24 mouse cellular contexts compared by ENCODE assay signal in the genomic region with DNA sequence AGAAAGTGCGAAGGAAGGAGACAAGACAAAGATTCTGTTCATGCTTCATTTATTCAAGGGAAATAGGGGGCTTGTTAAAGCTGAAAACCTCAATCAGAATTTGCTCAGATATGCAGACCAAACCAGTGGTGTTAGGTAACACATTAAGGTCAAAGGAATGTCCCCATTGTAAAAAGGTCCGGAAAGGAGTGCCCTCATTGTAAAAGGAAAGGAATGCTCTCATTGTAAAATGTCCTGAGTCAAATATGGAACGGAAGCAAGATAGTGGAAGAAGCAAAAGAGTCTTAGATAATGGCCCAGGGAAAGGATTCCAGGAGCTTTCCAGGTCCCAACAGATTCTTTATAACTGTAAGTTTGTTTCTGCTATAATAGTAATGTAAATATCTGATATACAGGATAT.
A peak's percentile ranks its signal among the peaks of the same experiment; 100 is the strongest.
DNase-seq lines count a peak whose midpoint lies in the region; ATAC-seq and TF ChIP-seq lines count a peak whose summit lies in the region.
"Had no signal": no experiment of that assay in that cellular context is flagged by ENCODE, and none has a peak within 500 bp of the region (broad histone marks: within the 10 kb centered on the region; RNA-seq: fewer than 3 reads in every experiment).

No protein-coding gene starts in this region.

- ATAC-seq in kidney, embryonic 14.5 days (ENCODE audit: low FRiP score, low TSS enrichment), result no peak
- ATAC-seq: CD4-positive, CD25-positive, alpha-beta regulatory T cell, adult 4 months; forebrain, embryonic 13.5 days; midbrain, embryonic 15.5 days had no signal

- no peaks in the 10 kb centered on the region for H3K27me3 ChIP-seq in kidney, adult 2 months (replicated peaks; ENCODE audit: control insufficient read depth, insufficient read depth, low read length)
- H3K27me3 ChIP-seq in kidney, embryonic 14.5 days (ENCODE audit: control insufficient read depth, insufficient read depth, low read length), result no peaks in the 10 kb centered on the region
- H3K27me3 ChIP-seq: embryonic facial prominence, embryonic 13.5 days; forebrain, embryonic 13.5 days; hindbrain, embryonic 13.5 days; limb, embryonic 15.5 days; midbrain, embryonic 15.5 days; neural tube, embryonic 13.5 days had no signal

- no peak overlapping the region for H3K4me3 ChIP-seq in kidney, adult 2 months (ENCODE audit: insufficient read depth, low read depth, low read length)
- H3K4me3 ChIP-seq in kidney, embryonic 14.5 days (ENCODE audit: low read length), result no peak overlapping the region
- H3K4me3 ChIP-seq: embryonic facial prominence, embryonic 13.5 days; forebrain, embryonic 13.5 days; hindbrain, embryonic 13.5 days; limb, embryonic 15.5 days; midbrain, embryonic 15.5 days; neural tube, embryonic 13.5 days had no signal

- TF ChIP-seq CTCF in kidney, adult 2 months (conservative IDR thresholded peaks at IDR 0.05; ENCODE audit: insufficient read depth, insufficient read length, low read depth, low read length), result no peak

- no peak for TF ChIP-seq POLR2A in kidney, adult 2 months (IDR thresholded peaks at IDR 0.05; ENCODE audit: low read depth, low read length)

- no peaks in the 10 kb centered on the region for H3K36me3 ChIP-seq in kidney, adult 2 months (ENCODE audit: control insufficient read depth, insufficient read depth, low read length)
- no peaks in the 10 kb centered on the region for H3K36me3 ChIP-seq in kidney, embryonic 14.5 days (ENCODE audit: control insufficient read depth, insufficient read depth, low read length)
- H3K36me3 ChIP-seq: embryonic facial prominence, embryonic 13.5 days; hindbrain, embryonic 13.5 days; limb, embryonic 15.5 days; midbrain, embryonic 15.5 days; neural tube, embryonic 13.5 days had no signal

- intact Hi-C loops in heart, postnatal 14 days (cut with DNase I), result no loop called here

- 0 out of 2 replicates have a peak overlapping the region, but pooled peaks have one; percentile 23 for H3K27ac ChIP-seq in kidney, adult 2 months (ENCODE audit: insufficient read depth, low read depth, low read length)
- H3K27ac ChIP-seq in kidney, embryonic 14.5 days (ENCODE audit: low read depth, low read length), result no peak overlapping the region
- H3K27ac ChIP-seq: embryonic facial prominence, embryonic 13.5 days; forebrain, embryonic 13.5 days; hindbrain, embryonic 13.5 days; limb, embryonic 15.5 days; liver, embryonic 14.5 days; midbrain, embryonic 15.5 days; neural tube, embryonic 13.5 days had no signal

- DNase-seq in heart, adult 11 months, result peak; percentile 91
- DNase-seq in heart, postnatal 14 days, result no peak
- DNase-seq in kidney, adult 2 months, result peak; percentile 19
- DNase-seq in lung, postnatal 25 days (ENCODE audit: low spot score), result peak; percentile 37
- DNase-seq in lung, postnatal 14 days, result no peak
- no peak for DNase-seq in adrenal gland, adult 2 months
- no peak for DNase-seq in embryo, embryonic 10 days (ENCODE audit: low spot score)
- DNase-seq: adrenal gland, adult 8-10 months; cerebellum, adult 18-20 months; cerebellum, postnatal 25 days; embryo, embryonic 11 days; kidney, postnatal 36 days; layer of hippocampus, adult 9-11 months; right cerebral cortex, postnatal 25 days; spleen, adult 18-20 months had no signal

- WGBS in kidney, adult 2 months, result 28% methylated on average over 3 of the region's 3 CpGs
- 46% methylated on average over 3 of the region's 3 CpGs for WGBS in kidney, embryonic 14.5 days

- no peak overlapping the region for H3K4me2 ChIP-seq in kidney, embryonic 14.5 days (replicated peaks; ENCODE audit: low read depth, low read length)
- H3K4me2 ChIP-seq: embryonic facial prominence, embryonic 13.5 days; forebrain, embryonic 13.5 days; hindbrain, embryonic 13.5 days; limb, embryonic 15.5 days; midbrain, embryonic 15.5 days; neural tube, embryonic 13.5 days had no signal

- no peak overlapping the region for H3K9ac ChIP-seq in kidney, embryonic 14.5 days (ENCODE audit: low read depth, low read length)
- H3K9ac ChIP-seq: embryonic facial prominence, embryonic 13.5 days; forebrain, embryonic 13.5 days; hindbrain, embryonic 13.5 days; limb, embryonic 15.5 days; liver, embryonic 14.5 days; midbrain, embryonic 15.5 days; neural tube, embryonic 13.5 days had no signal

- no peaks in the 10 kb centered on the region for H3K9me3 ChIP-seq in kidney, embryonic 14.5 days (ENCODE audit: control insufficient read depth, low read length)
- H3K9me3 ChIP-seq: embryonic facial prominence, embryonic 13.5 days; forebrain, embryonic 13.5 days; hindbrain, embryonic 13.5 days; limb, embryonic 15.5 days; midbrain, embryonic 15.5 days; neural tube, embryonic 13.5 days had no signal

- H3K4me1 ChIP-seq in kidney, adult 2 months (ENCODE audit: control insufficient read depth, insufficient read depth, low read length), result no peaks in the 10 kb centered on the region
- no peaks in the 10 kb centered on the region for H3K4me1 ChIP-seq in kidney, embryonic 14.5 days (ENCODE audit: control insufficient read depth, insufficient read depth, low read length)
- H3K4me1 ChIP-seq: embryonic facial prominence, embryonic 13.5 days; forebrain, embryonic 13.5 days; hindbrain, embryonic 13.5 days; limb, embryonic 15.5 days; midbrain, embryonic 15.5 days; neural tube, embryonic 13.5 days had no signal

Comparison
In these comparisons a context has a peak if more than half of its experiments do, and no peak if none do; other contexts are left out.
1. DNase-seq: peak in heart, adult 11 months (single experiment), kidney, adult 2 months (single experiment) and lung, postnatal 25 days (single experiment); none in heart, postnatal 14 days (0 of 2), lung, postnatal 14 days (single experiment), adrenal gland, adult 2 months (single experiment) and embryo, embryonic 10 days (single experiment).